Mouse (Mus musculus) forebrain, embryonic 10.5 days (tissue): ENCODE data around the gene Slc23a4. TPM values are rescaled to one million over a fixed set of nuclear protein-coding genes. Genes with fewer than 3 reads are reported as not detected.

Source experiments
- DNase-seq: peaks from one replicate; pipeline ENCODE4 v3.0.0-alpha.2; 2017; ENCODE audit warnings: low spot score; ENCODE audit errors: extremely low spot score
- H3K27ac ChIP-seq: fragments of 300-500 bp; sonication (generic); 2 replicates; pipeline ENCODE4 v1.5.1; 2016; ENCODE audit warnings: mild to moderate bottlenecking
- H3K27me3 ChIP-seq: fragments of 300-500 bp; sonication (generic); 2 replicates; pipeline ENCODE4 v1.6.1; 2016; ENCODE audit warnings: mild to moderate bottlenecking; ENCODE audit not compliant: poor library complexity, severe bottlenecking
- H3K36me3 ChIP-seq: fragments of 300-500 bp; sonication (generic); replicated peaks from 2 replicates; pipeline ENCODE4 v1.6.1; 2016; ENCODE audit warnings: mild to moderate bottlenecking, moderate library complexity
- H3K4me1 ChIP-seq: fragments of 300-500 bp; sonication (generic); 2 replicates; pipeline ENCODE4 v1.6.1; 2016
- H3K4me3 ChIP-seq: fragments of 300-500 bp; sonication (generic); 2 replicates; pipeline ENCODE4 v1.5.1; 2016; ENCODE audit warnings: mild to moderate bottlenecking, moderate library complexity
- H3K9me3 ChIP-seq: fragments of 300-500 bp; sonication (generic); 2 replicates; pipeline ENCODE4 v1.6.1; 2016; ENCODE audit warnings: mild to moderate bottlenecking, moderate library complexity
- WGBS: fragments of 180-500 bp; shearing (Covaris S2); methylation state at CpG from one replicate; pipeline ENCODE4 v1.1.7; 2016; 5-methylcytosine and 5-hydroxymethylcytosine counted together
- polyA plus RNA-seq: library from polyadenylated mRNA; unstranded; fragments of >200 nt; fragmentation: Nextera tagmentation; extraction: Ambion mirVana; gene quantifications from 2 replicates; pipeline ENCODE4 v1.2.1, GENCODE M21; 2016

Slc23a4 gene
- polyA plus RNA-seq, 1 experiment from 2014 or later = 0.47 TPM

GRCm38 (mm10) chr6:34927156-34927555, 61.0 kb downstream of the Slc23a4 start:
- WGBS = 37% methylated on average over 4 of the region's 4 CpGs
- Histone ChIP-seq H3K27me3 (no peaks in the 10 kb centered on the region), H3K9me3 (no peaks in the 10 kb centered on the region), H3K4me3 (no peak overlapping the region), H3K36me3 (no peaks in the 10 kb centered on the region), H3K27ac (no peak overlapping the region), H3K4me1 (no peaks in the 10 kb centered on the region)
- peak; percentile 62 for DNase-seq

- no peak overlapping the region for H3K27ac ChIP-seq
- H3K4me1 ChIP-seq = peaks cover 19% of the 10 kb centered on the region; the same call in 1 of the 2 replicates
- no peak overlapping the region for H3K4me3 ChIP-seq
- 57% methylated on average over 14 of the region's 14 CpGs for WGBS
- H3K36me3 ChIP-seq = no peaks in the 10 kb centered on the region
- peak; percentile 42 for DNase-seq
- H3K9me3 ChIP-seq = no peaks in the 10 kb centered on the region
- H3K27me3 ChIP-seq = no peaks in the 10 kb centered on the region
Measured at GRCm38 (mm10) chr6:34921941-34922340, 66.3 kb downstream of the Slc23a4 start.

GRCm38 (mm10) chr6:34920631-34921030, 67.6 kb downstream of the Slc23a4 start:
- no peaks in the 10 kb centered on the region for H3K9me3 ChIP-seq
- H3K4me1 ChIP-seq = peaks cover 19% of the 10 kb centered on the region; the same call in 1 of the 2 replicates
- 94% methylated on average over 12 of the region's 12 CpGs for WGBS
- no peak for DNase-seq
- H3K27ac ChIP-seq = no peak overlapping the region
- no peak overlapping the region for H3K4me3 ChIP-seq
- H3K36me3 ChIP-seq = no peaks in the 10 kb centered on the region
- no peaks in the 10 kb centered on the region for H3K27me3 ChIP-seq

GRCm38 (mm10) chr6:34919956-34920355, 68.2 kb downstream of the Slc23a4 start, which contains the start of gene Stra8:
TSS of gene Stra8 (plus strand) at chr6:34920163.
- Histone ChIP-seq H3K27ac (no peak within 1 kb of the TSS), H3K36me3 (no peaks in the 10 kb centered on the region), H3K27me3 (no peaks in the 10 kb centered on the region), H3K9me3 (no peaks in the 10 kb centered on the region), H3K4me3 (no peak within 1 kb of the TSS), H3K4me1 (peaks cover 19% of the 10 kb centered on the region; the same call in 1 of the 2 replicates)
- whole genome bisulfite sequencing = 51% methylated on average over 10 of the region's 10 CpGs
- DNase-seq = no peak

- H3K4me3 ChIP-seq = no peak overlapping the region
- DNase-seq = no peak
- WGBS = 81% methylated on average over 7 of the region's 7 CpGs
- H3K27ac ChIP-seq = no peak overlapping the region
- no peaks in the 10 kb centered on the region for H3K9me3 ChIP-seq
- no peaks in the 10 kb centered on the region for H3K27me3 ChIP-seq
- H3K36me3 ChIP-seq = no peaks in the 10 kb centered on the region
- H3K4me1 ChIP-seq = peaks cover 19% of the 10 kb centered on the region; the same call in 1 of the 2 replicates
Measured at GRCm38 (mm10) chr6:34919146-34919545, 69.1 kb downstream of the Slc23a4 start.

- no peak for DNase-seq
- Histone ChIP-seq H3K27ac (no peak overlapping the region), H3K4me3 (no peak overlapping the region), H3K36me3 (no peaks in the 10 kb centered on the region), H3K9me3 (no peaks in the 10 kb centered on the region), H3K4me1 (peaks cover 23% of the 10 kb centered on the region), H3K27me3 (no peaks in the 10 kb centered on the region)
- WGBS = 83% methylated on average over 3 of the region's 3 CpGs
Measured at GRCm38 (mm10) chr6:34914462-34914861, 73.7 kb downstream of the Slc23a4 start.

GRCm38 (mm10) chr6:34913341-34914040, 74.7 kb downstream of the Slc23a4 start:
- Histone ChIP-seq H3K4me3 (no peak overlapping the region), H3K27ac (no peak overlapping the region), H3K36me3 (0 out of 2 replicates have a peak, but pooled peaks cover 7% of the 10 kb centered on the region), H3K9me3 (no peaks in the 10 kb centered on the region), H3K4me1 (peaks cover 16% of the 10 kb centered on the region), H3K27me3 (no peaks in the 10 kb centered on the region)
- no peak for DNase-seq
- 88% methylated on average over 13 of the region's 13 CpGs for WGBS

GRCm38 (mm10) chr6:34910371-34911219, 77.6 kb downstream of the Slc23a4 start, which contains the start of gene Wdr91:
TSS of gene Wdr91 (minus strand) at chr6:34910876.
- peak within 1 kb of the TSS; percentile 82 for H3K4me3 ChIP-seq
- DNase-seq = peak; percentile 95
- H3K36me3 ChIP-seq = peaks cover 33% of the 10 kb centered on the region
- under 1% methylated on average over 64 of the region's 64 CpGs for WGBS
- no peaks in the 10 kb centered on the region for H3K9me3 ChIP-seq
- peak within 1 kb of the TSS; percentile 92 for H3K27ac ChIP-seq
- H3K4me1 ChIP-seq = peaks cover 28% of the 10 kb centered on the region
- H3K27me3 ChIP-seq = no peaks in the 10 kb centered on the region

GRCm38 (mm10) chr6:34909631-34910345, 78.4 kb downstream of the Slc23a4 start:
- Histone ChIP-seq H3K27ac (peak overlapping the region; percentile 92), H3K9me3 (no peaks in the 10 kb centered on the region), H3K4me3 (peak overlapping the region; percentile 82), H3K27me3 (no peaks in the 10 kb centered on the region), H3K36me3 (peaks cover 41% of the 10 kb centered on the region), H3K4me1 (peaks cover 28% of the 10 kb centered on the region)
- no peak for DNase-seq
- 54% methylated on average over 8 of the region's 8 CpGs for WGBS

GRCm38 (mm10) chr6:34907696-34908260, 80.4 kb downstream of the Slc23a4 start:
- Histone ChIP-seq H3K36me3 (peaks cover 62% of the 10 kb centered on the region), H3K4me3 (no peak overlapping the region), H3K27ac (0 out of 2 replicates have a peak overlapping the region, but pooled peaks have one; percentile 16), H3K9me3 (no peaks in the 10 kb centered on the region), H3K4me1 (peaks cover 28% of the 10 kb centered on the region), H3K27me3 (no peaks in the 10 kb centered on the region)
- no peak for DNase-seq
- WGBS = 87% methylated on average over 18 of the region's 18 CpGs

GRCm38 (mm10) chr6:34907121-34907614, 81.0 kb downstream of the Slc23a4 start:
- no peaks in the 10 kb centered on the region for H3K9me3 ChIP-seq
- H3K27me3 ChIP-seq = no peaks in the 10 kb centered on the region
- WGBS = 64% methylated on average over 2 of the region's 2 CpGs
- peaks cover 68% of the 10 kb centered on the region for H3K36me3 ChIP-seq
- H3K4me3 ChIP-seq = no peak overlapping the region
- no peak overlapping the region for H3K27ac ChIP-seq
- DNase-seq = no peak
- H3K4me1 ChIP-seq = peaks cover 29% of the 10 kb centered on the region

GRCm38 (mm10) chr6:34906661-34907060, 81.5 kb downstream of the Slc23a4 start:
- DNase-seq = no peak
- Histone ChIP-seq H3K36me3 (peaks cover 73% of the 10 kb centered on the region), H3K4me1 (peaks cover 31% of the 10 kb centered on the region), H3K4me3 (no peak overlapping the region), H3K9me3 (no peaks in the 10 kb centered on the region), H3K27me3 (no peaks in the 10 kb centered on the region), H3K27ac (no peak overlapping the region)
- WGBS = 92% methylated on average over 4 of the region's 4 CpGs
